In genomic region chr7:116290559-116290958, GRCm38 (mm10) we compare ENCODE assay signal across 14 mouse cellular contexts.
"Had no signal": no experiment of that assay in that cellular context is flagged by ENCODE, and none has a peak within 500 bp of the region (broad histone marks: within the 10 kb centered on the region; RNA-seq: fewer than 3 reads in every experiment).

No protein-coding gene starts in this region.

- H3K27ac ChIP-seq: intestine, embryonic 15.5 days; kidney, postnatal 0 days; layer of hippocampus, adult 2 months; left cerebral cortex, adult 2 months; lung, embryonic 15.5 days had no signal

- ATAC-seq: hindbrain, embryonic 16.5 days; intestine, embryonic 15.5 days had no signal

- H3K4me2 ChIP-seq: intestine, embryonic 15.5 days; lung, embryonic 15.5 days; midbrain, embryonic 11.5 days had no signal

- DNase-seq: kidney, adult 9 months; layer of hippocampus, postnatal 36 days; lung, postnatal 14 days; lung, postnatal 4 days; midbrain, embryonic 14.5 days; thymus, adult 2 months; thymus, postnatal 25 days had no signal

- H3K4me3 ChIP-seq: intestine, embryonic 15.5 days; layer of hippocampus, adult 2 months; left cerebral cortex, adult 2 months; lung, embryonic 15.5 days had no signal

- H3K36me3 ChIP-seq: intestine, embryonic 15.5 days; lung, embryonic 15.5 days had no signal

- H3K9me3 ChIP-seq: intestine, embryonic 15.5 days; lung, embryonic 15.5 days had no signal

- H3K9ac ChIP-seq: intestine, embryonic 15.5 days; lung, embryonic 15.5 days had no signal

- H3K27me3 ChIP-seq: intestine, embryonic 15.5 days; lung, embryonic 15.5 days had no signal
